Mouse (Mus musculus): ENCODE measurements around the gene Rufy4. TPM values are rescaled to one million over a fixed set of nuclear protein-coding genes. Genes with fewer than 3 reads are reported as not detected.

Rufy4 gene
- not detected in 4 replicates for total RNA-seq (2023)

GRCm38 (mm10) chr1:74124991-74125552, at the start of gene Rufy4:
TSS of gene Rufy4 (plus strand) at chr1:74125541.

DNA sequence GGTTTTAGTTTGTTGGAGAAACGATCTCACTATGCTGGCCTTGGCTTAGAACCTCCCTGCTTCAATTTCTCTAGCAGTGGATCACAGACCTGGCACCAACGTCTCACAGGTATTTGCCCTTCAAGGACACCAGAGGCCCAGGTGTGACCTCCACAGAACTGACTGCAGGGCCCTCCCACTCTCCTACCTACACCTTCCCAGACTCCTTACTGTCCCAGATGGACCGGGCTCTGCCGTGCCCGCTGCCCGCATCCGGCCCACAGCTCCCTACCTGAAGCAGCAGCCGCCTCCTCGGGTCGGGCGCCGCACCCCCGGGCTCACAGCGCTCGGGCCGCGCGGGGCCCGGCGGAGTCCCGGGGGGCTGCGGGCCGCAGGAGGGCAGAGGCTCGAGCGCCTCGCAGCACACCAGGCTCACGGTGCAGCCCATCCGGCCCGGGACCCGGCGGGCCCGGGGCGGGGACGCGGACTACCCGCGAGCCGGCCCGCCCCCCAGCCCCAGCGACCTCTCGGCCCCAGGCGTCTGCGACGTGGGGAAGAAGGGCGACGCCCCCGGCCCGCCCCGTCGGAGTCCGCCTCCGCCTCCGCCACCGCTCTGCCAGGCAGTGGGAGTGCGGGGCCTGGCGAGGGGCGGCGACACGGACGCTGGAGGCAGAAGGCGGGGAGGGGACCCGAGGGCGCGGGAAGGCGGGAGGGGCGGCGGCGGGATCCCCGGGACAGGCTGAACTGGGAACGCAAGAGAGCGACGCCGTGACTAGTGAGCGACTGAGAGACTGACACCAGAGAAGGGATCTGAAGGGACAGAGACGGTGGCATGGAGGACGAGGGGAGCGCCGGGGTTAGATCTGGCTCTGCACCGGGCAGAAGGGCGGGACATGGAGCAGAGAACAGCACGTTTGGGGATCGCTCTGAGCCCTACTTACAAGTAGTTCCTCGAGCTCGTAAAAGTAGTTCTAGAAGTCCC, 1.0 kb upstream of the Rufy4 start, which contains the start of gene Tns1:
TSS of gene Tns1 (minus strand) at position 429 of the 961 bp plus-strand sequence.

DNA sequence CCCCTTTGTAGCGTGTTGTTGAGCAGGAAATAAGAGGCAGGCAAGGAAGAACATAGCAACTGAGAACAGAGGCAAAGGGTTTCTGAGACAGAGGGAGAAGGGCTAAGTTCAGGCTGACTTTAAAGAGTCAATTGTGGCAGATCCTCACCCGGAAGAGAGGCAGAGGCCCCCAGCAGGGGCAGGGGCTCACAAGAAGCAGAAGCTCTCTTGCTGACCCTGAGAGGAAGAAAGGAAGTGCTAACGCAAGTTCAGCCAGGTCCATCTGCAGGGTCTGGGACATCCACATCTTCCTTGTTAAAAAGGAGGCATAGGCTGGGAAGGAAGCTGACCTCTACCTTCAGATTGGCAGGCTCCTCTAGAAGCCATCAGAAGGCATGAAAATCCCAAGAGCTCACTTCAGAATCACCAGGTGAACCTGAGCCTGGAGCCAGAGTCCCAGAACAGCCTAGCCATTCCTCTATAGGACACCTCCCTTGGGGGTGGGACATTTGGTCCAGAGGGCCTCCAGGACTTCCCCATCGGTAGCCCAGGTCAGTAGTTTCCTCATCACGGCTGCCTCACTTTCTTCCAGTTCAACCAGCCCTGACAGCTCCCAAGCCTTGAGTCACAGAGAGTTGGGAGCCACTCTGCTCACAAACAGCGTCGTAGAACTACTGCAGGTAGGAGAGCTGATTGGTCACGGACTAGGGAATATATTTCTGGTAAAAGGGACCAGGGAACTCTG, 28.3 kb downstream of the Rufy4 start, which contains the start of gene Cxcr2:
TSS of gene Cxcr2 (plus strand) at position 529 of the 724 bp plus-strand sequence.

GRCm38 (mm10) chr1:74194445-74194844, 69.1 kb downstream of the Rufy4 start, which contains the start of gene Cxcr1:
TSS of gene Cxcr1 (minus strand) at chr1:74194631.

Other genes with a start within 250 kb of the Rufy4 start
- gene Tns1, start 1.1 kb upstream of the Rufy4 start, total RNA-seq (2023): 2.5 to 7.8 TPM (median 4.2 TPM) in 4 replicates
- 0.26 to 0.43 TPM (median 0.30 TPM) in 3 of 4 replicates, not detected in the other for gene Cxcr2, start 28.4 kb downstream of the Rufy4 start, total RNA-seq (2023)
- gene Cxcr1, start 69.1 kb downstream of the Rufy4 start, total RNA-seq (2023): not detected in 4 replicates
- 386 to 409 TPM (median 404 TPM) in 4 replicates for gene Arpc2, start 110.5 kb downstream of the Rufy4 start, total RNA-seq (2023)
- gene Gpbar1, start 153.0 kb downstream of the Rufy4 start, total RNA-seq (2023): 0.94 to 2.0 TPM (median 1.3 TPM) in 4 replicates
- 105 to 116 TPM (median 114 TPM) in 4 replicates for gene Aamp, start 159.2 kb downstream of the Rufy4 start, total RNA-seq (2023)
- 15.5 to 22.6 TPM (median 17.5 TPM) in 4 replicates for gene Pnkd, start 159.4 kb downstream of the Rufy4 start, total RNA-seq (2023)
- 2.3 to 5.0 TPM (median 3.9 TPM) in 4 replicates for gene Tmbim1, start 180.1 kb downstream of the Rufy4 start, total RNA-seq (2023)
- gene Catip, start 236.6 kb downstream of the Rufy4 start, total RNA-seq (2023): not detected in 4 replicates
- 2.9 to 8.0 TPM (median 4.2 TPM) in 4 replicates for gene Slc11a1, start 249.7 kb downstream of the Rufy4 start, total RNA-seq (2023)